Mouse (Mus musculus) heart, postnatal 0 days (tissue): ENCODE results near the gene Xrn2.

Experiments
- CTCF ChIP-seq: IDR thresholded peaks from 2 replicates; pipeline ENCODE4 v1.5.1; 2016; ENCODE audit warnings: antibody characterized with exemption, control low read depth, low read depth
- EP300 ChIP-seq: IDR thresholded peaks from 2 replicates; pipeline ENCODE4 v1.6.1; 2016; ENCODE audit warnings: antibody characterized with exemption, low read depth

GRCm38 (mm10) chr2:147011474-147012140 is 1.2 kb upstream of the Xrn2 start:
- TF ChIP-seq EP300 (no peak), CTCF (no peak)
